Mouse (Mus musculus) G1E (cell line): ENCODE measurements around the gene App.

Experiments
- CTCF ChIP-seq: IDR thresholded peaks from 2 replicates; pipeline ENCODE4 v1.5.1; 2012; ENCODE audit warnings: low read depth, low read length, inconsistent platforms, mixed read lengths
- GATA1 ChIP-seq: IDR thresholded peaks from 2 replicates; pipeline ENCODE4 v1.6.1; 2012; ENCODE audit warnings: borderline replicate concordance, low read length, inconsistent platforms, mixed read lengths
- POLR2AphosphoS5 ChIP-seq: IDR thresholded peaks from 2 replicates; pipeline ENCODE4 v1.6.1; 2012; ENCODE audit warnings: low read depth, low read length, inconsistent platforms; ENCODE audit not compliant: insufficient replicate concordance

GRCm38 (mm10) chr16:85181502-85181901 is 7.9 kb upstream of the App start:
- TF ChIP-seq POLR2AphosphoS5 (no peak), CTCF (no peak), GATA1 (no peak)
